Mouse (Mus musculus) lung, embryonic 15.5 days (tissue): ENCODE measurements around the gene Shisal2b. TPM values are rescaled to one million over a fixed set of nuclear protein-coding genes. Genes with fewer than 3 reads are reported as not detected.
A peak's percentile ranks its signal among the peaks of the same experiment; 100 is the strongest.

Source experiments
- ATAC-seq: fragments of 200-750 bp; cut with Nextera tagmentation; 2 replicates; pipeline ENCODE4 v1.8.0; 2017; ENCODE audit warnings: moderate number of reproducible peaks, borderline replicate concordance; ENCODE audit not compliant: low FRiP score, low TSS enrichment; ENCODE audit errors: extremely low read depth
- H3K27ac ChIP-seq: fragments of 300-500 bp; sonication (generic); 2 replicates; pipeline ENCODE4 v1.5.1; 2015; ENCODE audit warnings: moderate library complexity, mild to moderate bottlenecking, inconsistent platforms
- H3K27me3 ChIP-seq: fragments of 300-500 bp; sonication (generic); 2 replicates; pipeline ENCODE4 v1.6.1; 2015; ENCODE audit warnings: inconsistent platforms
- H3K36me3 ChIP-seq: fragments of 300-500 bp; sonication (generic); 2 replicates; pipeline ENCODE4 v1.6.1; 2015; ENCODE audit warnings: inconsistent platforms
- H3K4me1 ChIP-seq: fragments of 300-500 bp; sonication (generic); 2 replicates; pipeline ENCODE4 v1.6.1; 2015; ENCODE audit warnings: inconsistent platforms
- H3K4me2 ChIP-seq: fragments of 300-500 bp; sonication (generic); 2 replicates; pipeline ENCODE4 v1.6.1; 2015; ENCODE audit warnings: inconsistent platforms, mild to moderate bottlenecking, moderate library complexity
- H3K4me3 ChIP-seq: fragments of 300-500 bp; sonication (generic); 2 replicates; pipeline ENCODE4 v1.5.1; 2015; ENCODE audit warnings: mild to moderate bottlenecking, inconsistent platforms
- H3K9ac ChIP-seq: fragments of 300-500 bp; sonication (generic); 2 replicates; pipeline ENCODE4 v1.6.1; 2015; ENCODE audit warnings: inconsistent platforms
- H3K9me3 ChIP-seq: fragments of 300-500 bp; sonication (generic); 2 replicates; pipeline ENCODE4 v1.6.1; 2016; ENCODE audit warnings: inconsistent platforms
- WGBS: fragments of 180-500 bp; shearing (Covaris S2); methylation state at CpG from one replicate; pipeline ENCODE4 v1.1.7; 2015; 5-methylcytosine and 5-hydroxymethylcytosine counted together
- polyA plus RNA-seq: library from polyadenylated mRNA; unstranded; fragments of >200 nt; fragmentation: Nextera tagmentation; extraction: Ambion mirVana; gene quantifications from 2 replicates; pipeline ENCODE4 v1.2.1, GENCODE M21; 2015

Gene Shisal2b
- polyA plus RNA-seq, 1 experiment from 2014 or later: 0.32 TPM

- WGBS: 82% methylated on average over 11 of the region's 13 CpGs
- no peaks in the 10 kb centered on the region for H3K9me3 ChIP-seq
- no peak overlapping the region for H3K27ac ChIP-seq
- peaks cover 4% of the 10 kb centered on the region; the same call in 1 of the 2 replicates for H3K36me3 ChIP-seq
- H3K4me2 ChIP-seq: no peak overlapping the region
- no peaks in the 10 kb centered on the region for H3K4me1 ChIP-seq
- no peak overlapping the region for H3K9ac ChIP-seq
- no peak overlapping the region for H3K4me3 ChIP-seq
- no peaks in the 10 kb centered on the region for H3K27me3 ChIP-seq
- no peak for ATAC-seq
Measured at GRCm38 (mm10) chr13:104843295-104844089, 20.2 kb downstream of the Shisal2b start.

- H3K4me3 ChIP-seq: no peak overlapping the region
- H3K27ac ChIP-seq: no peak overlapping the region
- H3K36me3 ChIP-seq: peaks cover 7% of the 10 kb centered on the region
- H3K4me1 ChIP-seq: no peaks in the 10 kb centered on the region
- no peak overlapping the region for H3K9ac ChIP-seq
- 51% methylated on average over 4 of the region's 4 CpGs for WGBS
- ATAC-seq: no peak
- H3K27me3 ChIP-seq: no peaks in the 10 kb centered on the region
- no peak overlapping the region for H3K4me2 ChIP-seq
- H3K9me3 ChIP-seq: no peaks in the 10 kb centered on the region
Measured at GRCm38 (mm10) chr13:104841937-104842336, 21.8 kb downstream of the Shisal2b start.

- no peaks in the 10 kb centered on the region for H3K9me3 ChIP-seq
- ATAC-seq: no peak
- 71% methylated on average over 7 of the region's 7 CpGs for WGBS
- H3K27me3 ChIP-seq: no peaks in the 10 kb centered on the region
- peaks cover 32% of the 10 kb centered on the region for H3K36me3 ChIP-seq
- no peak overlapping the region for H3K4me3 ChIP-seq
- no peak overlapping the region for H3K9ac ChIP-seq
- H3K4me2 ChIP-seq: no peak overlapping the region
- no peak overlapping the region for H3K27ac ChIP-seq
- no peaks in the 10 kb centered on the region for H3K4me1 ChIP-seq
Measured at GRCm38 (mm10) chr13:104837628-104838027, 26.1 kb downstream of the Shisal2b start.

GRCm38 (mm10) chr13:104832811-104833210 is 30.9 kb downstream of the Shisal2b start:
- peaks cover 49% of the 10 kb centered on the region for H3K36me3 ChIP-seq
- no peaks in the 10 kb centered on the region for H3K4me1 ChIP-seq
- no peaks in the 10 kb centered on the region for H3K27me3 ChIP-seq
- ATAC-seq: no peak
- H3K9me3 ChIP-seq: no peaks in the 10 kb centered on the region
- no peak overlapping the region for H3K4me3 ChIP-seq
- H3K27ac ChIP-seq: no peak overlapping the region
- WGBS: 92% methylated on average over 13 of the region's 13 CpGs
- H3K4me2 ChIP-seq: no peak overlapping the region
- H3K9ac ChIP-seq: no peak overlapping the region

- no peak for ATAC-seq
- Histone ChIP-seq H3K4me3 (no peak overlapping the region), H3K9me3 (no peaks in the 10 kb centered on the region), H3K27me3 (no peaks in the 10 kb centered on the region), H3K4me2 (no peak overlapping the region), H3K27ac (no peak overlapping the region), H3K36me3 (peaks cover 27% of the 10 kb centered on the region), H3K4me1 (0 out of 2 replicates have a peak, but pooled peaks cover 3% of the 10 kb centered on the region), H3K9ac (no peak overlapping the region)
- WGBS: 76% methylated on average over 2 of the region's 2 CpGs
Measured at GRCm38 (mm10) chr13:104825470-104825869, 38.2 kb downstream of the Shisal2b start.

- Histone ChIP-seq H3K9ac (no peak overlapping the region), H3K27ac (no peak overlapping the region), H3K36me3 (peaks cover 5% of the 10 kb centered on the region), H3K4me1 (peaks cover 11% of the 10 kb centered on the region), H3K9me3 (no peaks in the 10 kb centered on the region), H3K27me3 (no peaks in the 10 kb centered on the region), H3K4me3 (no peak overlapping the region), H3K4me2 (no peak overlapping the region)
- 32% methylated on average over 8 of the region's 8 CpGs for WGBS
- no peak for ATAC-seq
Measured at GRCm38 (mm10) chr13:104822411-104822838, 41.3 kb downstream of the Shisal2b start.

DNA sequence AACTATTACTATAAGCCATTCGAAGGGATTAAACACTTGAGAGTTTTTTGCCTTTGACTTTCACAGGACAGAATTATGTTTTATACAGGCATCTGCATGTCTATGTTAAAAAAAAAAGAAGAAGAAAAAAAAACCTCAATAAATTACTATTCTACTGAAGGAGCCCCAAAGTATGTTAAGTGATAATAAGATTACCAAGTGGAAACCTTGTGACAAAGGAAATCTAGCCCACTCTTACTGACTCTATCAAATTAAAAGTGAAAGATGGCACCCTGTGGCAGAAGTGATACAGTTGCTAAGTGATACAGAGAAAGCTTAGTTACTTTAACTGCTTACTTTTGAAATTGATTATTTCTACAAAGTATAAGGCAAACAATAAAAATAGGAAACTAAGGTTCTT is 41.8 kb downstream of the Shisal2b start:
- ATAC-seq: no peak
- Histone ChIP-seq H3K9ac (no peak overlapping the region), H3K4me1 (peaks cover 11% of the 10 kb centered on the region), H3K27me3 (no peaks in the 10 kb centered on the region), H3K4me2 (no peak overlapping the region), H3K36me3 (peaks cover under 1% of the 10 kb centered on the region), H3K27ac (no peak overlapping the region), H3K4me3 (no peak overlapping the region), H3K9me3 (no peaks in the 10 kb centered on the region)
- 92% methylated on average over 1 of the region's 1 CpGs for WGBS

- H3K4me1 ChIP-seq: peaks cover 11% of the 10 kb centered on the region
- no peak overlapping the region for H3K4me2 ChIP-seq
- H3K9me3 ChIP-seq: no peaks in the 10 kb centered on the region
- no peak overlapping the region for H3K4me3 ChIP-seq
- no peak overlapping the region for H3K27ac ChIP-seq
- no peak for ATAC-seq
- H3K27me3 ChIP-seq: no peaks in the 10 kb centered on the region
- no peaks in the 10 kb centered on the region for H3K36me3 ChIP-seq
- no peak overlapping the region for H3K9ac ChIP-seq
Measured at GRCm38 (mm10) chr13:104821192-104821591, 42.5 kb downstream of the Shisal2b start.

DNA sequence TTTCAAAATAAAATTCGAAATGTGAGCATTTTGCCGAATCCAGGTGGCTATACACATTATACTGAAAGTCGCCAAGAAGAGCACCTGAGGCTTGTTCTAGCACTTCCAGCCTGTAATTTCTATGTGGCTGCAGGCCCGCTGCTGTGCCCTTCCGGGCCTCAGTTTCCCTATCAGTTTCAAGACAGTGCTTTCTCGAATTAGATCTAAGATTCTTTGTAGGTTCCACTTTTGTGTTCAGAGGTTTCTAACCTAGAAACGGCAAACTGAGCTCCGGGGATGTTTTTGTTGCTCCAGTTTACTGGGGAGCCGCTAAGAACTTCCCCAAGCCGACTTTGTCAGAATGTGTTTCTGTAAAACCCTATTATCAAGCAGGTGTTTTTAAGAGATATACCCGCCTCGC is 46.0 kb downstream of the Shisal2b start:
- Histone ChIP-seq H3K4me1 (peaks cover 21% of the 10 kb centered on the region), H3K36me3 (no peaks in the 10 kb centered on the region), H3K9me3 (no peaks in the 10 kb centered on the region), H3K27ac (no peak overlapping the region), H3K4me2 (peak overlapping the region; percentile 62), H3K27me3 (no peaks in the 10 kb centered on the region), H3K9ac (peak overlapping the region; percentile 81), H3K4me3 (peak overlapping the region; percentile 71)
- no peak for ATAC-seq
- WGBS: 47% methylated on average over 12 of the region's 12 CpGs

GRCm38 (mm10) chr13:104816635-104817571 is 46.8 kb downstream of the Shisal2b start, which contains the start of gene Cwc27:
TSS of gene Cwc27 (minus strand) at chr13:104817142.
- Histone ChIP-seq H3K36me3 (no peaks in the 10 kb centered on the region), H3K4me3 (peak within 1 kb of the TSS; percentile 71), H3K27ac (peak within 1 kb of the TSS; percentile 79), H3K27me3 (no peaks in the 10 kb centered on the region), H3K4me2 (peak within 1 kb of the TSS; percentile 62), H3K9me3 (no peaks in the 10 kb centered on the region), H3K4me1 (peaks cover 18% of the 10 kb centered on the region), H3K9ac (peak within 1 kb of the TSS; percentile 81)
- under 1% methylated on average over 50 of the region's 50 CpGs for WGBS
- ATAC-seq: peak; percentile 94

DNA sequence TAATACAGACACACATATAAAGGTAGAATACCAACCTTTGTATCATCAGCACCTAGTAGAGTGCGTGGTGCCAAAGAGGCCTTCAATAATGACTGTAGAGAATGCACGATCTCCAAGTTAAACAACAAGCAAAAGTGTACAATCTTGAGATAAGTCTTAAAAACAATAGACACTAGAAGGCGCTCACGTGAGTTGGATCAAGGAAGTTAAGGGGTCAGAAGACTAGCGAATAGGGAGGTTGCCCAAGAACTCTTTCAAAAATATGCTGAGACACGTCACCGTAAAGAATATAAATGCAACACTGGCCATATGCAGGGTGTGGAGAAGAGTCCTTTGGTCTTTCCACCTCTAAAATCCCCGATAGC is 47.4 kb downstream of the Shisal2b start:
- Histone ChIP-seq H3K36me3 (no peaks in the 10 kb centered on the region), H3K4me2 (peak overlapping the region; percentile 62), H3K4me3 (peak overlapping the region; percentile 71), H3K27ac (peak overlapping the region; percentile 79; the same call in 1 of the 2 replicates), H3K9me3 (no peaks in the 10 kb centered on the region), H3K4me1 (peaks cover 18% of the 10 kb centered on the region), H3K9ac (peak overlapping the region; percentile 81), H3K27me3 (no peaks in the 10 kb centered on the region)
- ATAC-seq: peak; percentile 8; the same call in 1 of the 2 replicates
- 3% methylated on average over 8 of the region's 8 CpGs for WGBS

DNA sequence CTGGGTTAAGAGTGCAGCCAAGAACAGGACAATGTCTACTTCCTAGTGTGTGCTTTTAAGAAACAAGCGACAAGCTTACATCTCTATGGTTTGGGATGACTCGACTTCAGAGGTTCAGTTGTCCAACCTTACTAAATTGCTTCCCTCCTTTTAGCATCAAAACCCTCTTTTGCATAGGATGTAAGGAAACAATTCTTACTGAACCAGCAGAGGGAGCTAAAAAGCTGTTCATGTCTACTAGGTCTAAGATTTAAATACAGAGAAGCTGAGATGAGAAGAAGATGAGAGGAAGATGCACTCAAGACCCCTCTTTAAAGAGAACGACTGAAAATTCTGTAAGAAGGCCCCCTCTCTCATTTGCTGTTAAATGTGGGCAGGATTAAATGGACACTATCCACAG is 58.0 kb downstream of the Shisal2b start:
- no peak for ATAC-seq
- peaks cover 29% of the 10 kb centered on the region for H3K36me3 ChIP-seq

More for the DNA sequence above, 58.0 kb downstream of the Shisal2b start:
- WGBS: 51% methylated on average over 3 of the region's 3 CpGs
- no peak overlapping the region for H3K9ac ChIP-seq
- no peak overlapping the region for H3K4me3 ChIP-seq
- no peaks in the 10 kb centered on the region for H3K27me3 ChIP-seq
- no peak overlapping the region for H3K27ac ChIP-seq
- no peaks in the 10 kb centered on the region for H3K9me3 ChIP-seq
- H3K4me2 ChIP-seq: no peak overlapping the region
- no peaks in the 10 kb centered on the region for H3K4me1 ChIP-seq
